Mouse (Mus musculus): Measurements from ENCODE around the gene Aldoart2. TPM values are rescaled to one million over a fixed set of nuclear protein-coding genes. Genes with fewer than 3 reads are reported as not detected.
"Not testable (repeated sequence)": the region's sequence is repeated elsewhere in the genome, so short reads cannot be mapped to it uniquely, and the experiment has no call there.

Aldoart2 gene
- polyA plus RNA-seq, 1 experiment = 0.06 TPM

DNA sequence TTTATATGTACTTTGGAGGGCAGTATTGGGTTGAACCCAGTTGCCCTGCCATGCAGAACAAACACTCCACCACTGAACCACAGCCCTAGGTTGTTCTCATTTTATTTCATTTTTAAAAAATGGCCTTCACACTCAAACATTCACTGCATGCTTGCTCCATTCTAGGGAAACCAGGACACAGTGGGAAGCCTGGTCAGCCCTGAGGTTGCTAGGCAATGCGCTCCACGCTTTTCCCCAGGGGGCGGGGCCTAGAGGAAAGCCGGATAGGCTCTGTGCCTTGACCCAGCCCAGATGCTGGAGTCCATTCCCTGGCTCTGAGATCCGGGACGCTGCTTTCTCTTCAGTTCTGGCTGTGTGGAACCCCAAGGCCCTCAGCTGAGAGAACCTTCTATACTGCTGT is 8.8 kb downstream of the Aldoart2 start:
- no peak overlapping the region for H3K27ac ChIP-seq (ENCODE audit: insufficient read depth, low read depth, low read length)
- TF ChIP-seq POLR2A (IDR thresholded peaks at IDR 0.05; ENCODE audit: low read depth, low read length) (no peak), CTCF (conservative IDR thresholded peaks at IDR 0.05; ENCODE audit: insufficient read depth, insufficient read length, low read depth, low read length) (no peak)
- no peaks in the 10 kb centered on the region for H3K4me1 ChIP-seq (ENCODE audit: control insufficient read depth, insufficient read depth, low read length)
- H3K4me3 ChIP-seq (ENCODE audit: insufficient read depth, low read depth, low read length) = no peak overlapping the region
- DNase-seq = no peak
- H3K27me3 ChIP-seq (replicated peaks; ENCODE audit: control insufficient read depth, insufficient read depth, low read length) = no peaks in the 10 kb centered on the region
- no peaks in the 10 kb centered on the region for H3K36me3 ChIP-seq (ENCODE audit: control insufficient read depth, insufficient read depth, low read length)
- 10% methylated on average over 6 of the region's 6 CpGs for WGBS

DNA sequence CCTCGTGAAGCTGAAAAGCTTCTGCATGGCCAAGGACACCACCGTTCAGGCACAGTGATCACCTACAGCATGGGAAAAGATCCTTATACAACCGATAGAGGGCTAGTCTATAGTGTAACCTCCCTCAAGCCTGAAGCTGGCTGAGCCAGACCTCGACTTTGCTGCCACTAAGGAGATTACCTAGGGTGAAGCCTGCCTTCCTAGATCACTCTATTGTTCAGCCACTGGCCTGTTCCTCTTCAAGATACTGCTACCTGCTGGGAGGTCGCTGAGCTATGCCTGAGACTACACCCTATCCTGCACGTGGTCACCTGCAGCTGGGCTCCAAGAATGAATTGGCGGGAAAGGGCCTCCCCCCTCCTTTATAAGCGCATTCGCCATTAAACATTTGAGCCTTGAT is 21.9 kb downstream of the Aldoart2 start:
- H3K27ac ChIP-seq (ENCODE audit: insufficient read depth, low read depth, low read length); H3K36me3 ChIP-seq (ENCODE audit: control insufficient read depth, insufficient read depth, low read length); H3K27me3 ChIP-seq (replicated peaks; ENCODE audit: control insufficient read depth, insufficient read depth, low read length); DNase-seq; H3K4me1 ChIP-seq (ENCODE audit: control insufficient read depth, insufficient read depth, low read length); H3K4me3 ChIP-seq (ENCODE audit: insufficient read depth, low read depth, low read length): not testable (repeated sequence)
- 59% methylated on average over 9 of the region's 9 CpGs for WGBS

DNA sequence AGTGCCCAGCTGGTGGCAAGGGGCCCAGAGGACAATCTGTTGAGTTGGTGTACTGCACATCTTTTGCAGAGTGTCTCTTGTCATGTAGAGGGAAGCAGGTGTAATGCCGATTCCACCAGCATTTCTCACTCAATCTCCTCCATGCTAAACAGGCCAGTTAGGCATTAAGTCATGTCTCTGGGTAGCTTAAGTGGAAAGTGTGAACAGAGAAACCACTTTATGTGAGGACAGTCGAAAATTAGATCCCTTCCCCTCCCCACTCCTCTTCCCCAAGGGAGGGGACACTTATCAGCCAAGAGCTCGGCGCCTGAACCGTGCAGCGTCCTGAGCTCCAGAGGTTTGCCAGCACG is 33.5 kb downstream of the Aldoart2 start:
- no peaks in the 10 kb centered on the region for H3K36me3 ChIP-seq (ENCODE audit: control insufficient read depth, insufficient read depth, low read length)
- H3K27ac ChIP-seq (ENCODE audit: insufficient read depth, low read depth, low read length) = no peak overlapping the region
- 8% methylated on average over 7 of the region's 7 CpGs for WGBS
- H3K27me3 ChIP-seq (replicated peaks; ENCODE audit: control insufficient read depth, insufficient read depth, low read length) = peaks cover 2% of the 10 kb centered on the region; the same call in 1 of the 2 replicates
- TF ChIP-seq CTCF (conservative IDR thresholded peaks at IDR 0.05; ENCODE audit: insufficient read depth, insufficient read length, low read depth, low read length) = no peak
- TF ChIP-seq POLR2A (IDR thresholded peaks at IDR 0.05; ENCODE audit: low read depth, low read length) = no peak
- DNase-seq = no peak
- H3K4me3 ChIP-seq (ENCODE audit: insufficient read depth, low read depth, low read length) = no peak overlapping the region
- no peaks in the 10 kb centered on the region for H3K4me1 ChIP-seq (ENCODE audit: control insufficient read depth, insufficient read depth, low read length)

DNA sequence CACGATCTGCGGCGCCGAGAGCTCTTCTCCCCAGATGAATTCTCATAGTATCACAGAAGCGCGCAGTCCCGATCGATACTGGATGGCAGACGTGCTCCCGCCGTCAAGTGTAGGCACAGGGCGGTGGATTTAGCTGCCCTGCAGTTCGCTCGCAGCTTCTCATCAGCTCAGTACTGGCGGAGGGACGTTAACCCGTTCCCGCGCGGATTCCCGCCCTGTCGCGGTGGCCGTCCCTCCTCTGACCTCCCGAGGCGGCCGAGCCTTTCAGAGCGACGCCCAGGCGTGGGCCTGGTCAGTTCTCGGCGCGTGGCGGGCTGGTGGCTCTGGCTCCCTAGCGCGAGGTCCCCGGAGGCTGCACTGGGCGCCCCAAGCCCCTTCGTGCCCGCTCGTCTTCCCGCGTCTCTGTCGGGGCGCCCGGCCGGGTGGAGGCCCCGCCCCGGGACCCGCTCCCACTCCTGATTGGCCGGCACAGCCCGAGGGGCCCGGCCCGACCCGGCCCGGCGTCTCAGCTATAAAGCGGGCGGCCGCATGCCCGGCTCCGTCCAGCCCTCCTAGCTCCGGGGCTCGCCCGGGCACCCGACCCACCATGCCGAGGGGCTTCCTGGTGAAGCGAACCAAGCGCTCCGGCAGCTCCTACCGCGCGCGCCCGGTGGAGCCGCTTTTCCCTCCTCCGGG is 34.0 kb downstream of the Aldoart2 start, which contains the start of gene Insm2:
Gene Insm2 (plus strand): TSS at position 541 of the 675 bp plus-strand sequence.
- no peak for DNase-seq
- H3K4me3 ChIP-seq (ENCODE audit: insufficient read depth, low read depth, low read length) = no peak within 1 kb of the TSS

DNA sequence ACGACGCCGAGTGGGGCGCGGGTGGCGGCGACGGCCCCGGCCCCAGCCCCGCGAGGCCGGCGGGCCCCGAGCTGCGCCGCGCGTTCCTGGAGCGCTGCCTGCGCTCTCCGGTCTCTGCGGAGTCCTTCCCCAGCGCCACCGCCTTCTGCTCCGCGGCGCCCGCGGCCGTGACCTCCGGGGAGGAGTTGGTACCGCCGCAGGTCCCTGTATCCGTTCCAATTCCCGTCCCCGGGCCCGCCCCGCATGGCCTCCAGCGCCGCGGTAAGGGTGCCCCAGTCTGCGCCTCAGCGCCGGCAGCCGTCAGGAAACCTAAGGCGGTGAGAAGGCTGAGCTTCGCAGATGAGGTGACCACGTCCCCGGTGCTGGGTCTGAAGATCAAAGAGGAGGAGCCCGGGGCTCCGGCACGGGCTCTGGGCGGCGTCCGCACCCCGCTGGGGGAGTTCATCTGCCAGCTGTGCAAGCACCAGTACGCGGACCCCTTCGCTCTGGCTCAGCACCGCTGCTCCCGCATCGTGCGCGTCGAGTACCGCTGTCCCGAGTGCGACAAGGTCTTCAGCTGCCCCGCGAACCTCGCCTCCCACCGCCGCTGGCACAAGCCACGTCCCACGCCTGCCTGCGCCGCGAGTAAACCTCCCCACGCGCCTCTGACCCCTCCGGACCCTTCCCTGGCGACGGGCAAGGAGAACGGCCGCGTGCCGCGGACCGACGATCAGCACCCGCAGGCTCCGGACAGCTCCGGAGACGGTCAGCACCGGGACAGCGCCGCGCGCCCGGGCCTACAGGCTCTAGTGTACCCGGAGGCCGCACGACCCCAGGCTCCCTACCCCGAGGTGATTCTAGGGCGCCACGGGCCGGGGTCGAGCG is 34.8 kb downstream of the Aldoart2 start:
- H3K4me1 ChIP-seq (ENCODE audit: control insufficient read depth, insufficient read depth, low read length) = no peaks in the 10 kb centered on the region
- DNase-seq = peak; percentile 51
- H3K4me3 ChIP-seq (ENCODE audit: insufficient read depth, low read depth, low read length) = no peak overlapping the region
- no peak overlapping the region for H3K27ac ChIP-seq (ENCODE audit: insufficient read depth, low read depth, low read length)
- no peaks in the 10 kb centered on the region for H3K36me3 ChIP-seq (ENCODE audit: control insufficient read depth, insufficient read depth, low read length)
- no peak for TF ChIP-seq CTCF (conservative IDR thresholded peaks at IDR 0.05; ENCODE audit: insufficient read depth, insufficient read length, low read depth, low read length)
- no peak for TF ChIP-seq POLR2A (IDR thresholded peaks at IDR 0.05; ENCODE audit: low read depth, low read length)
- peaks cover 2% of the 10 kb centered on the region; the same call in 1 of the 2 replicates for H3K27me3 ChIP-seq (replicated peaks; ENCODE audit: control insufficient read depth, insufficient read depth, low read length)
- WGBS = 1% methylated on average over 109 of the region's 109 CpGs

More for the DNA sequence above, 34.0 kb downstream of the Aldoart2 start, which contains the start of gene Insm2:
- 1% methylated on average over 76 of the region's 77 CpGs for WGBS
- H3K4me1 ChIP-seq (ENCODE audit: control insufficient read depth, insufficient read depth, low read length) = no peaks in the 10 kb centered on the region
- no peaks in the 10 kb centered on the region for H3K36me3 ChIP-seq (ENCODE audit: control insufficient read depth, insufficient read depth, low read length)
- TF ChIP-seq POLR2A (IDR thresholded peaks at IDR 0.05; ENCODE audit: low read depth, low read length) (no peak), CTCF (conservative IDR thresholded peaks at IDR 0.05; ENCODE audit: insufficient read depth, insufficient read length, low read depth, low read length) (no peak)
- peaks cover 2% of the 10 kb centered on the region; the same call in 1 of the 2 replicates for H3K27me3 ChIP-seq (replicated peaks; ENCODE audit: control insufficient read depth, insufficient read depth, low read length)
- no peak within 1 kb of the TSS for H3K27ac ChIP-seq (ENCODE audit: insufficient read depth, low read depth, low read length)

DNA sequence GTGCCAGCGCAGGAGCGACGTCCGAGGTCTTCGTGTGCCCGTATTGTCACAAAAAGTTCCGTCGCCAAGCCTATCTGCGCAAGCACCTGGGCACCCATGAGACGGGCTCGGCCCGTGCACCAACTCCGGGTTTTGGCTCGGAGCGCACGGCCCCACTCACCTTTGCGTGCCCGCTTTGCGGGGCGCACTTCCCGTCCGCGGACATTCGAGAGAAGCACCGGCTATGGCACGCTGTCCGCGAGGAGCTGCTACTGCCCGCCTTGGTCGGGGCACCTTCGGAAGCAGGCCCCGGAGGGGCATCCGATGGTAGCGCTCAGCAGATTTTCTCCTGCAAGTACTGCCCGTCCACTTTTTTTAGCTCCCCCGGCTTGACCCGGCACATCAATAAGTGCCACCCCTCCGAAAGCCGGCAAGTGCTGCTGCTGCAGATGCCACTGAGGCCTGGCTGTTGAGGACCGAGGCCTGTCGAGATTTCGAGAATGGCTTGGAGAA is 35.5 kb downstream of the Aldoart2 start:
- 8% methylated on average over 42 of the region's 42 CpGs for WGBS
- TF ChIP-seq POLR2A (IDR thresholded peaks at IDR 0.05; ENCODE audit: low read depth, low read length) (no peak), CTCF (conservative IDR thresholded peaks at IDR 0.05; ENCODE audit: insufficient read depth, insufficient read length, low read depth, low read length) (no peak)
- Histone ChIP-seq H3K27me3 (replicated peaks; ENCODE audit: control insufficient read depth, insufficient read depth, low read length) (peaks cover 2% of the 10 kb centered on the region; the same call in 1 of the 2 replicates), H3K27ac (ENCODE audit: insufficient read depth, low read depth, low read length) (no peak overlapping the region), H3K36me3 (ENCODE audit: control insufficient read depth, insufficient read depth, low read length) (no peaks in the 10 kb centered on the region), H3K4me3 (ENCODE audit: insufficient read depth, low read depth, low read length) (no peak overlapping the region), H3K4me1 (ENCODE audit: control insufficient read depth, insufficient read depth, low read length) (no peaks in the 10 kb centered on the region)
- DNase-seq = no peak

DNA sequence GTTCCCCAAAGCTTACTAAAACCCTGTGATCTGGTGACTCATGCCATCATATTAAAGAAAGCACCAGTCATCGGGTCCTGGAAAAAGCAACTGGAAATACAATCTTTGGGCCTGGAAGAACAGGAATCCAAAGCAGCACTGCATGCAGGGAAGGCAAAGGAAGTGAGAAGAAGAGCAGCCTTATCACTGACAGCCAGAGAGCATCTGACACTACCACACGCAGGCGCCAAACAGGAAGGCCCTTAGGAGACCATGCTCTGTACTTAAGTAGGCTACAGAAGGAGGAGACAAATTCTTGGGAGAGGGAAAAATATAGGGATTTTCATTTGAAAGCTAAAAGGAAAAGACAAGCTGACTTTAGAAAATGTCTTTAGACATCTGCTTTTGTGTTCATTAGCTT is 39.4 kb downstream of the Aldoart2 start:
- Histone ChIP-seq H3K27me3 (replicated peaks; ENCODE audit: control insufficient read depth, insufficient read depth, low read length) (peaks cover 2% of the 10 kb centered on the region; the same call in 1 of the 2 replicates), H3K4me1 (ENCODE audit: control insufficient read depth, insufficient read depth, low read length) (no peaks in the 10 kb centered on the region), H3K36me3 (ENCODE audit: control insufficient read depth, insufficient read depth, low read length) (no peaks in the 10 kb centered on the region), H3K4me3 (ENCODE audit: insufficient read depth, low read depth, low read length) (no peak overlapping the region), H3K27ac (ENCODE audit: insufficient read depth, low read depth, low read length) (no peak overlapping the region)
- TF ChIP-seq CTCF (conservative IDR thresholded peaks at IDR 0.05; ENCODE audit: insufficient read depth, insufficient read length, low read depth, low read length) (no peak), POLR2A (IDR thresholded peaks at IDR 0.05; ENCODE audit: low read depth, low read length) (no peak)
- WGBS = 81% methylated on average over 3 of the region's 3 CpGs
- no peak for DNase-seq
